Mouse (Mus musculus) lung, postnatal 0 days (tissue): ENCODE measurements around the gene Knstrn. TPM values are rescaled to one million over a fixed set of nuclear protein-coding genes. Genes with fewer than 3 reads are reported as not detected.
A peak's percentile ranks its signal among the peaks of the same experiment; 100 is the strongest.

Experiments
- ATAC-seq: fragments of 200-750 bp; cut with Nextera tagmentation; 2 replicates; pipeline ENCODE4 v1.8.0; 2017; ENCODE audit warnings: moderate library complexity
- DNase-seq: peaks from one replicate; pipeline ENCODE4 v3.0.0-alpha.2; 2016; ENCODE audit warnings: low spot score
- H3K27ac ChIP-seq: fragments of 300-500 bp; sonication (generic); 2 replicates; pipeline ENCODE4 v1.5.1; 2014; ENCODE audit warnings: antibody characterized with exemption, mild to moderate bottlenecking, low read length, mixed read lengths
- H3K27me3 ChIP-seq: fragments of 300-500 bp; sonication (generic); replicated peaks from 2 replicates; pipeline ENCODE4 v1.6.1; 2014; ENCODE audit warnings: low read length, mixed read lengths; ENCODE audit not compliant: insufficient read depth
- H3K36me3 ChIP-seq: fragments of 300-500 bp; sonication (generic); 2 replicates; pipeline ENCODE4 v1.6.1; 2014; ENCODE audit warnings: low read length, mixed read lengths; ENCODE audit not compliant: insufficient read depth
- H3K4me1 ChIP-seq: fragments of 300-500 bp; sonication (generic); 2 replicates; pipeline ENCODE4 v1.6.1; 2014; ENCODE audit warnings: antibody characterized with exemption, low read depth, low read length, mixed read lengths; ENCODE audit not compliant: insufficient read depth
- H3K4me2 ChIP-seq: fragments of 300-500 bp; sonication (generic); replicated peaks from 2 replicates; pipeline ENCODE4 v1.6.1; 2014; ENCODE audit warnings: low read depth, mild to moderate bottlenecking, low read length, moderate library complexity, mixed read lengths
- H3K4me3 ChIP-seq: fragments of 300-500 bp; sonication (generic); 2 replicates; pipeline ENCODE4 v1.5.1; 2014; ENCODE audit warnings: low read depth, low read length
- H3K9ac ChIP-seq: fragments of 300-500 bp; sonication (generic); replicated peaks from 2 replicates; pipeline ENCODE4 v1.6.1; 2014; ENCODE audit warnings: low read depth, mild to moderate bottlenecking
- H3K9me3 ChIP-seq: fragments of 300-500 bp; sonication (generic); 2 replicates; pipeline ENCODE4 v1.6.1; 2016; ENCODE audit warnings: low read length, mixed read lengths
- CTCF ChIP-seq: IDR thresholded peaks from 2 replicates; pipeline ENCODE4 v1.5.1; 2016; ENCODE audit warnings: antibody characterized with exemption, mild to moderate bottlenecking
- EP300 ChIP-seq: IDR thresholded peaks from 2 replicates; pipeline ENCODE4 v1.6.1; 2016; ENCODE audit warnings: antibody characterized with exemption, mild to moderate bottlenecking, control low read depth
- WGBS: fragments of 180-500 bp; shearing (Covaris S2); extraction: QIAGEN DNeasy Blood & Tissue Kit; methylation state at CpG from one replicate; pipeline ENCODE4 v1.1.7; 2014; 5-methylcytosine and 5-hydroxymethylcytosine counted together
- polyA plus RNA-seq: library from polyadenylated mRNA; unstranded; fragments of >200 nt; fragmentation: Nextera tagmentation; extraction: Ambion mirVana; gene quantifications from 2 replicates; pipeline ENCODE4 v1.2.1, GENCODE M21; 2015

Gene Knstrn
- polyA plus RNA-seq, 1 experiment from 2014 or later: 4.9 TPM

DNA sequence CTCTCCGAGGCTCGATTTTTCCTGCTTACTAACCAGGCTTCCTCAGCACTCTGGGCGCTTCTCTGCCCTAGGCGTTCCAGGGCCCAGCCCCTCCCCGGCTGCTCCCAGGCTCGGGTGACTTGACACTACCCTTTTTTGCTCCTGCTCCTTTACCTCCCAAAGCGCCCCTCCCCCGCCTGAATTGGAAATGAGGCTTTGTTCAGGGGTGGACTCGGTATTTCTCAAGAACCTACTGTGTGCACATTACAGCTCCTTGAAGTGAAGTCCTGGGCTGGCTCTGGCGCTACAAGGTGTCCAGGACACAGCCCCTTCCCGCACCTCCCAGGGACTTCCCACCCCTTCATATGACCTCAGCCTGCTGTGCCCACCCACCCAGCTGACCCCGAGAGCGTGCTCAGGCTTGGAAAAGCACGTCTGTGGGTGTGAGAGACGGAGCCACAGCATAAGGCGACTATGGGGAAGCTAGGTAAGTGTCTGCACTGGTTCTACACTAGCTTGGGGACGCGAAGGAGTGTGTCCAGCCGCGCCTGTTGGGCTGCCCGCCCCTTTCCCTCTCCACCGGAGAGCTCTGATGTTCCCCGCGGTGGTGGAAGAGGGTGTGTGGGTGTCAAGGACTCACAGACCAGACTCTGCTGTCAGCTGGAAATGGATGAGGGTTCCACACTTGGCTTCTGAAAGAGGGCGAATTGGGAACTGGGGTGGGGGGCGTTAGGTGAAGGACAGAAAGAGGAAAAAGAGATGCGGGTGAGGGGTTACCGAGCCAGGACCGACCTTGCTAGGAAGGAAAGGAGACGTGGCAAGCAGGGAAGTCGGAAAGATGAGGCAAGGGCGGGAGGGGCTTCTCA, 86.4 kb downstream of the Knstrn start, which contains the start of gene Bahd1:
Bahd1 (plus strand) TSS at position 397 of the 845 bp plus-strand sequence.
- H3K4me1 ChIP-seq: peaks cover 17% of the 10 kb centered on the region; the same call in 1 of the 2 replicates
- 2% methylated on average over 32 of the region's 32 CpGs for WGBS
- H3K9ac ChIP-seq: no peak within 1 kb of the TSS
- H3K4me3 ChIP-seq: peak within 1 kb of the TSS; percentile 79
- H3K27ac ChIP-seq: no peak within 1 kb of the TSS
- peaks cover 19% of the 10 kb centered on the region for H3K27me3 ChIP-seq
- peak; percentile 76 for DNase-seq
- no peaks in the 10 kb centered on the region for H3K9me3 ChIP-seq
- no peak for ATAC-seq
- TF ChIP-seq EP300: no peak
- no peak for TF ChIP-seq CTCF
- H3K4me2 ChIP-seq: peak within 1 kb of the TSS; percentile 99
- no peaks in the 10 kb centered on the region for H3K36me3 ChIP-seq

DNA sequence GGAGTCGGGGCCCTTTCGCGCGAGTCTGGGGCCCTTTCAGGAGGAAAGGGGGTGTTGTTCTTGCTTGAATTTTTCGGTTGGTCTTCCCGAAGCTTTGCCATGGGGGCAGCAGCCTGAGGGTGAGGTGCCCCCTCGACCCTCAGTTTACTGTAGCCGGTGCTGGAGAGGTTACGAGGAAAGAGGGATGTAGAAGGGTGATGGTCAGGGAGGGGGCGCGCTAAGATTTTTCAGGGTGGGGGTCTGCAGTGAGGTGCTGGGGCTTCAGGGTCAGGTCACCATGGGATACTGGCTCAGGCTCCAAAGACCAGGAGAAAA, 87.0 kb downstream of the Knstrn start:
- H3K27me3 ChIP-seq: peaks cover 19% of the 10 kb centered on the region
- WGBS: 0% methylated on average over 11 of the region's 11 CpGs
- no peak for DNase-seq
- TF ChIP-seq EP300: no peak
- no peak for TF ChIP-seq CTCF
- ATAC-seq: no peak
- no peak overlapping the region for H3K27ac ChIP-seq
- no peaks in the 10 kb centered on the region for H3K9me3 ChIP-seq
- peak overlapping the region; percentile 99 for H3K4me2 ChIP-seq
- H3K4me1 ChIP-seq: peaks cover 17% of the 10 kb centered on the region; the same call in 1 of the 2 replicates
- H3K9ac ChIP-seq: no peak overlapping the region
- no peaks in the 10 kb centered on the region for H3K36me3 ChIP-seq
- H3K4me3 ChIP-seq: peak overlapping the region; percentile 79

DNA sequence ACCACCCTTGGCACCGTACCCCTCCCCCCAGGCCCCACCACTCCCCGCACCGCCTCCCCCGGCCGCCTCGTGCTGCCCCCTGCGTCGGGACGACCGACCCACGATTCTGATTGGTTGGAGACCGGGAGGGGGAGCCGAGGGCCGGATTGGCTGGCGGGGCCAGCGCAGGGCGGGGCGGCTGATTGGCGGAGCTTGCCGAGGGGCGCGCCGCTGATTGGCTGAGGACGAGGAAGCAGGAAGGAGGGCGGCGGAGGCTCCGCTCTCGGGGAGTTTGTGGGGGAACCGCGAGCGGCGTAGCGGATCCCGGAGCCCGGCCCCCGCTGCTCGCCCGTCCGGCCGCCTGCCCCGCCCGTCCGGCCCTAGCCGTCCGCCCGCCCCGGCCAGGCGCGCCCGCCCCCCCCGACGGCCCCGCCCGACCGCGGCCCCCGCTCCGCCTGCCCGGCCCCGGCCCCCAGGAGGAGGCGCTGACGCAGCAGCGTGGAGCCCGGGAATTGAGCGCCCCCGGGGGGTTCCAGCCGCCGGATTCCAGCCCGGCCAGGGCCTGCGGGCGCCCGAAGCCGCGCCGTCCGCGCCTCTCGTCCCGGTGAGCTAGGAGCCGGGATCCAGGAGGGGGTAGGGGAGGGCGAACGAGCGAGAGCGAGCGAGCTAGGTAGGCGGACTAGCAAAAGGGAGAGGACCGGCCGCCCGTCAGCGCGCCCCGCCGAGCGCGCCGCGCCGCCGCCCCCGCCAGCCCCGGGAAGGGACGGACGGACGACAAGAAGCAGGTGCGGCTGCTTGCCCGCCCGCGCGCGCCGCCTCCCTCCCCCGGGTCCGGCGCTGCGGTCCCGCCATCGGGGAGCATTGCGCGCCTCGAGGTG, 87.6 kb downstream of the Knstrn start:
- peak overlapping the region; percentile 82 for H3K27ac ChIP-seq
- TF ChIP-seq CTCF: peak; percentile 41; the same call in 1 of the 2 replicates
- TF ChIP-seq EP300: no peak
- H3K9ac ChIP-seq: peak overlapping the region; percentile 84
- ATAC-seq (peak; percentile 93), DNase-seq (peak; percentile 98)
- H3K9me3 ChIP-seq: no peaks in the 10 kb centered on the region
- peaks cover 17% of the 10 kb centered on the region for H3K27me3 ChIP-seq
- peak overlapping the region; percentile 79 for H3K4me3 ChIP-seq
- peak overlapping the region; percentile 99 for H3K4me2 ChIP-seq
- H3K36me3 ChIP-seq: no peaks in the 10 kb centered on the region
- peaks cover 17% of the 10 kb centered on the region; the same call in 1 of the 2 replicates for H3K4me1 ChIP-seq
- under 1% methylated on average over 64 of the region's 120 CpGs for WGBS

DNA sequence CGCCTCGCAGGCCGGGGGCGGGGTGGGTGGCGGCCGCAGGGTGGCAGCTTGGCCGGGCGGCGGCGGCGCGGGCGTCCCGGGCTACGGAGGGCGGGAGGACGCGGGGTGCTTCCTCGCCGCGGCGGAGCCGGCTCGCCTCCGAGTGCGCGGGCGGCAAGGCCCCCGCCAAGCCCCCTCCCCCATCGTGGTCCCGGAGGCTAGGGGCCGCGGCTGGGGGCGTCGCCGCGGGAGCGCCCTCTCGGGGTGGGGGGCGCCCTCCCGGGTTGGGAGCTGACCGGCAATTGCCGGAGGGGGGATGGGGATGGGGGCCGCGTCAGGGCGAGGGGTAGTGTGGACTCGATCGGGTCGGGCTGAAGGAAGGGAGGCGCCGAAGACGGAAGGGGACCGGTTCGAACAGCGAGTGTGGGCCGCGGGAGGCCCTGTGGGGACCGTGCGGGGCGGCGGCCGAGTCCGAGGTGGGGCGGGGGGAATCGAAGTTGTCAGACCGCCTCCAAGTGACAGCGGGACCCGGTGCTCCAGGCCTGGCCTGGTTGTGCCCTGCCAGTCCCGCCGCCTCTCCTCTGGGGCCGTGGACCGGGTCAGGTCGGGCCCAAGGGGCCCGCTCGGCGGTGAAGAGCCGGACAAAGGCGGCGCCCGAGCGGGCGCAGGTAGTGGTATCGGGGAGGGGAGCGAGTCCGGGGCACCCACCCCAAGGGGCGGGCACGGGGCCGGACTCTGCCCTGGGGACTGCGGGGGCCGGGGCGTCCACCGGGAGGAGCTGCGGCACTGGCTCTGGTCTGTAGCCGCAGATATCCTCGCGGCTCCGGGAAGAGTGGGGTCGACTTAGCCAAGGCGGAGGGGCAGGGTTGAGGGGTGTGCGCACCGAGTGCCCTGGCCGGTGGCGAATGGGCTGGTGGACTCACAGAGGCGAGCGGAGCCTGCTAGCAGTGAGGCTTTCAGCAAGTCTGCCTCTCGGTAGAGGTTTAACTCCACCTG, 88.5 kb downstream of the Knstrn start:
- peak overlapping the region; percentile 82 for H3K27ac ChIP-seq
- no peaks in the 10 kb centered on the region for H3K36me3 ChIP-seq
- peak; percentile 68 for DNase-seq
- peak overlapping the region; percentile 79 for H3K4me3 ChIP-seq
- no peak for TF ChIP-seq EP300
- TF ChIP-seq CTCF: peak; percentile 59
- under 1% methylated on average over 75 of the region's 106 CpGs for WGBS
- peaks cover 8% of the 10 kb centered on the region; the same call in 1 of the 2 replicates for H3K27me3 ChIP-seq
- H3K9me3 ChIP-seq: no peaks in the 10 kb centered on the region
- peak; percentile 37 for ATAC-seq
- peak overlapping the region; percentile 84 for H3K9ac ChIP-seq
- peak overlapping the region; percentile 99 for H3K4me2 ChIP-seq
- peaks cover 10% of the 10 kb centered on the region; the same call in 1 of the 2 replicates for H3K4me1 ChIP-seq

DNA sequence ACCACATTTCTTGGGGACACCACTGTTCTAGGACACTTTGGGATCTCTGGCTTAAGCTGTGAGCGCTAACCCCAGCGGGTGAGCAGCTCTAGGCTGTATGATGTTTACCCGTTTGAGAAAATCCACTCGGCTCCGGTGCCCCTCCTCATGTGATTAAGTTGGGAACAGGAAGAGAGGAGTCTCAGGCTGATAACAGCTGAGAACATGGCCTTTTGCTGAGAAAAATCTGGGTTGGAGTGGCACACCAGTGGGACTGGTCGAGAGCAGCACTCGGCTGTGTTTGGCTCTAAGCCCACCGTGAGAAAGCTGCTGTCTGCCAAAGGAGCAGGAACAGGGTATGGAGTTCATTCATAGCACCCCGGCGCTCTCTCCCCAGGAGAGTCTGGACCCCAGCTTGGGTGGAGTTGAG, 89.5 kb downstream of the Knstrn start:
- 0 out of 2 replicates have a peak overlapping the region, but pooled peaks have one; percentile 8 for H3K4me3 ChIP-seq
- TF ChIP-seq CTCF: no peak
- TF ChIP-seq EP300: no peak
- WGBS: 9% methylated on average over 10 of the region's 10 CpGs
- 0 out of 2 replicates have a peak overlapping the region, but pooled peaks have one; percentile 11 for H3K27ac ChIP-seq
- H3K4me1 ChIP-seq: peaks cover 10% of the 10 kb centered on the region; the same call in 1 of the 2 replicates
- no peaks in the 10 kb centered on the region for H3K36me3 ChIP-seq
- ATAC-seq (no peak), DNase-seq (peak; percentile 67)
- no peaks in the 10 kb centered on the region; the same call in 1 of the 2 replicates for H3K27me3 ChIP-seq
- H3K4me2 ChIP-seq: peak overlapping the region; percentile 99
- H3K9ac ChIP-seq: no peak overlapping the region
- H3K9me3 ChIP-seq: no peaks in the 10 kb centered on the region

Other genes starting within 250 kb of the Knstrn start
- gene Bub1b, start 215.8 kb upstream of the Knstrn start, polyA plus RNA-seq: 4.1 and 5.8 TPM in 2 replicates
- 1.1 and 2.0 TPM in 2 replicates for gene Pak6, start 150.7 kb upstream of the Knstrn start, polyA plus RNA-seq
- 0.02 and 0.05 TPM in 2 replicates for gene Ankrd63, start 110.0 kb upstream of the Knstrn start, polyA plus RNA-seq
- gene Plcb2, start 85.6 kb upstream of the Knstrn start, polyA plus RNA-seq: 1.6 TPM in 2 replicates
- gene Inafm2, start 68.2 kb upstream of the Knstrn start, polyA plus RNA-seq: 34.5 and 35.9 TPM in 2 replicates
- gene Ccdc9b, start 51.3 kb upstream of the Knstrn start, polyA plus RNA-seq: 4.3 and 4.7 TPM in 2 replicates
- 11.9 and 13.6 TPM in 2 replicates for gene Phgr1, start 41.2 kb upstream of the Knstrn start, polyA plus RNA-seq
- gene Disp2, start 34.3 kb upstream of the Knstrn start, polyA plus RNA-seq: 0.95 and 1.1 TPM in 2 replicates
- gene Ivd, start 48.0 kb downstream of the Knstrn start, polyA plus RNA-seq: 46.5 and 53.2 TPM in 2 replicates
- 5.1 and 5.4 TPM in 2 replicates for gene Bahd1, start 86.4 kb downstream of the Knstrn start, polyA plus RNA-seq
- gene Chst14, start 112.5 kb downstream of the Knstrn start, polyA plus RNA-seq: 20.8 and 22.0 TPM in 2 replicates
- gene Ccdc32, start 215.4 kb downstream of the Knstrn start, polyA plus RNA-seq: 23.2 and 25.3 TPM in 2 replicates
- 1.1 and 1.3 TPM in 2 replicates for gene Rpusd2, start 220.8 kb downstream of the Knstrn start, polyA plus RNA-seq
- 3.0 and 4.4 TPM in 2 replicates for gene Knl1, start 233.1 kb downstream of the Knstrn start, polyA plus RNA-seq